Mouse (Mus musculus): ENCODE measurements around the gene Syne3. TPM values are rescaled to one million over a fixed set of nuclear protein-coding genes. Genes with fewer than 3 reads are reported as not detected.

Gene Syne3
- polyA plus RNA-seq, 1 experiment from 2014 or later: 0.38 TPM

DNA sequence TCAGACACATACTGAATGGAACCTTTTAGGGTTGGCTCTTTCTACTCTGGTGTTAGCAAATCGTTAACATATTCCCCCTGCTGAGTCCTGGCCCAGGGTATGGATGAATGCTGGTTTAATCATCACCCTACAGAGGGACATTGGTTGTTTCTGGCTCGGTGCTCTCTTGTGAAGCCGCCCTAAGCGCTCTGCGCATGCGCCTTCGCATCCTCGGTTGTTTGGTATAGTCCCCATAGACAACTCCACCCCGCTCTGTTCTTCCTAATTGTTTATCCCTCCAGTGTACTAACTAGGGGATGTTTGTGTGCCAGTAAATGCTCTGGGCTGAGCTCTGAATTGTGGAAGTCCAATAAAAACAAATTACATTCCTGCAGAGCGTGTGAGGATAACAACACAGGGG, 7.0 kb upstream of the Syne3 start:
- H3K27me3 ChIP-seq (replicated peaks; ENCODE audit: control insufficient read depth, insufficient read depth, low read length): no peaks in the 10 kb centered on the region
- H3K9me3 ChIP-seq (ENCODE audit: control insufficient read depth, low read length): no peaks in the 10 kb centered on the region
- no peak overlapping the region for H3K27ac ChIP-seq (ENCODE audit: low read depth, low read length)
- no peak overlapping the region for H3K4me3 ChIP-seq (ENCODE audit: low read length)
- no peak overlapping the region for H3K4me2 ChIP-seq (ENCODE audit: low read length)
- H3K4me1 ChIP-seq (ENCODE audit: control insufficient read depth, insufficient read depth, low read depth, low read length): no peaks in the 10 kb centered on the region; the same call in 1 of the 2 replicates
- H3K9ac ChIP-seq (ENCODE audit: low read depth, low read length): no peak overlapping the region
- 46% methylated on average over 10 of the region's 10 CpGs for WGBS
- no peaks in the 10 kb centered on the region for H3K36me3 ChIP-seq (ENCODE audit: control insufficient read depth, insufficient read depth, low read length)
- ATAC-seq: peak; percentile 74

DNA sequence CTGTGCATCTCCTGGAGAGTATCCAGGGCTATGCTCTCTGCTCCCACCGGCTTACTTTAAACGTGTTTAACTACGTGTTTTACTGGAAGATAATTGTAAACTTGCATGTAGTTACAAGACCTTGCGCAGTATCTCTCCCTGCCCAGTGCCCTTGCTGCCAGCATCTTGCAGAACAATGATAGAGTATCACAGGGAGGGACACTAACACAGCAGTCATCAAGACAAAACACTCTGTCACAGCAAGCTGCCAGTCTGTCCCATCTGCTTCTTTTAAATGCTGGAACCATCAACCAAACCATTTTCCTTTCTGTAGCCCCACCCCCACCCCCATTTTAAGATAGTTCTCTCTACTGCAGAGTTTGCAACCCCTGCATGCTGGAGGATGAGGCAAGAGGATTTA, 6.6 kb upstream of the Syne3 start:
- H3K27me3 ChIP-seq (replicated peaks; ENCODE audit: control insufficient read depth, insufficient read depth, low read length): no peaks in the 10 kb centered on the region
- no peaks in the 10 kb centered on the region; the same call in 1 of the 2 replicates for H3K4me1 ChIP-seq (ENCODE audit: control insufficient read depth, insufficient read depth, low read depth, low read length)
- H3K9me3 ChIP-seq (ENCODE audit: control insufficient read depth, low read length): no peaks in the 10 kb centered on the region
- no peaks in the 10 kb centered on the region for H3K36me3 ChIP-seq (ENCODE audit: control insufficient read depth, insufficient read depth, low read length)
- H3K9ac ChIP-seq (ENCODE audit: low read depth, low read length): no peak overlapping the region
- no peak overlapping the region for H3K4me3 ChIP-seq (ENCODE audit: low read length)
- 55% methylated on average over 4 of the region's 4 CpGs for WGBS
- H3K4me2 ChIP-seq (ENCODE audit: low read length): no peak overlapping the region
- H3K27ac ChIP-seq (ENCODE audit: low read depth, low read length): no peak overlapping the region
- ATAC-seq: peak; percentile 44

GRCm38 (mm10) chr12:105013065-105013464, 3.5 kb upstream of the Syne3 start:
- no peaks in the 10 kb centered on the region for H3K36me3 ChIP-seq (ENCODE audit: control insufficient read depth, insufficient read depth, low read length)
- H3K9ac ChIP-seq (ENCODE audit: low read depth, low read length): no peak overlapping the region
- H3K4me1 ChIP-seq (ENCODE audit: control insufficient read depth, insufficient read depth, low read depth, low read length): peaks cover 18% of the 10 kb centered on the region
- H3K4me3 ChIP-seq (ENCODE audit: low read length): no peak overlapping the region
- H3K27me3 ChIP-seq (replicated peaks; ENCODE audit: control insufficient read depth, insufficient read depth, low read length): peaks cover 11% of the 10 kb centered on the region
- no peak overlapping the region for H3K4me2 ChIP-seq (ENCODE audit: low read length)
- H3K9me3 ChIP-seq (ENCODE audit: control insufficient read depth, low read length): no peaks in the 10 kb centered on the region
- no peak overlapping the region for H3K27ac ChIP-seq (ENCODE audit: low read depth, low read length)
- WGBS: 48% methylated on average over 17 of the region's 17 CpGs
- ATAC-seq: no peak

DNA sequence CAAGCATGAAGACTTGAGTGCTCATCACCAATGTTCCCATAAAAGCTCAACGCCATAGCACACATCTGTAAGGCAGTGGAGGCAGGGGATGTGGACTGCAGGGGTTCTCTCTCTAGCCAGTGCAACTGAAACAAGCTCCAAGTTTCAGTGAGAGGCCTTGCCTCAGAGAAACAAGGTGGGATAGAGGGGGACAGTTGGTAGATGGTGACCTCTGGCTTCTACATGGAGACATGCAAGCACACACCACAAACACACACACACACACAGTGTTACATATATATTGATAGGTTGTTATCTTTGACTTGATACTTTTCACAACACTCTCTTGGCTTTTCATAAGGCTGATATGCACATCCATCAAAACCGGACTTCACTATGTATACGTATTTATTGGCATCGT, 2.7 kb upstream of the Syne3 start:
- H3K36me3 ChIP-seq (ENCODE audit: control insufficient read depth, insufficient read depth, low read length): no peaks in the 10 kb centered on the region
- no peak for ATAC-seq
- no peak overlapping the region for H3K9ac ChIP-seq (ENCODE audit: low read depth, low read length)
- WGBS: 93% methylated on average over 4 of the region's 4 CpGs
- H3K4me2 ChIP-seq (ENCODE audit: low read length): no peak overlapping the region
- H3K9me3 ChIP-seq (ENCODE audit: control insufficient read depth, low read length): no peaks in the 10 kb centered on the region
- no peak overlapping the region for H3K27ac ChIP-seq (ENCODE audit: low read depth, low read length)
- no peak overlapping the region for H3K4me3 ChIP-seq (ENCODE audit: low read length)
- H3K4me1 ChIP-seq (ENCODE audit: control insufficient read depth, insufficient read depth, low read depth, low read length): peaks cover 18% of the 10 kb centered on the region
- H3K27me3 ChIP-seq (replicated peaks; ENCODE audit: control insufficient read depth, insufficient read depth, low read length): peaks cover 13% of the 10 kb centered on the region

GRCm38 (mm10) chr12:105011589-105011988, 2.0 kb upstream of the Syne3 start:
- Histone ChIP-seq H3K27ac (ENCODE audit: low read depth, low read length) (no peak overlapping the region), H3K36me3 (ENCODE audit: control insufficient read depth, insufficient read depth, low read length) (no peaks in the 10 kb centered on the region), H3K4me2 (ENCODE audit: low read length) (no peak overlapping the region), H3K9ac (ENCODE audit: low read depth, low read length) (no peak overlapping the region), H3K4me3 (ENCODE audit: low read length) (no peak overlapping the region), H3K27me3 (replicated peaks; ENCODE audit: control insufficient read depth, insufficient read depth, low read length) (peaks cover 13% of the 10 kb centered on the region), H3K9me3 (ENCODE audit: control insufficient read depth, low read length) (no peaks in the 10 kb centered on the region), H3K4me1 (ENCODE audit: control insufficient read depth, insufficient read depth, low read depth, low read length) (peaks cover 18% of the 10 kb centered on the region)
- 90% methylated on average over 1 of the region's 1 CpGs for WGBS
- no peak for ATAC-seq

GRCm38 (mm10) chr12:105010213-105010790, 693 bp upstream of the Syne3 start:
- Histone ChIP-seq H3K9me3 (ENCODE audit: control insufficient read depth, low read length) (no peaks in the 10 kb centered on the region), H3K27me3 (replicated peaks; ENCODE audit: control insufficient read depth, insufficient read depth, low read length) (peaks cover 13% of the 10 kb centered on the region), H3K4me3 (ENCODE audit: low read length) (peak overlapping the region; percentile 63), H3K4me1 (ENCODE audit: control insufficient read depth, insufficient read depth, low read depth, low read length) (peaks cover 18% of the 10 kb centered on the region), H3K4me2 (ENCODE audit: low read length) (peak overlapping the region; percentile 98), H3K9ac (ENCODE audit: low read depth, low read length) (peak overlapping the region; percentile 71), H3K36me3 (ENCODE audit: control insufficient read depth, insufficient read depth, low read length) (no peaks in the 10 kb centered on the region), H3K27ac (ENCODE audit: low read depth, low read length) (no peak overlapping the region)
- 17% methylated on average over 9 of the region's 9 CpGs for WGBS
- ATAC-seq: peak; percentile 31; the same call in 1 of the 2 replicates

DNA sequence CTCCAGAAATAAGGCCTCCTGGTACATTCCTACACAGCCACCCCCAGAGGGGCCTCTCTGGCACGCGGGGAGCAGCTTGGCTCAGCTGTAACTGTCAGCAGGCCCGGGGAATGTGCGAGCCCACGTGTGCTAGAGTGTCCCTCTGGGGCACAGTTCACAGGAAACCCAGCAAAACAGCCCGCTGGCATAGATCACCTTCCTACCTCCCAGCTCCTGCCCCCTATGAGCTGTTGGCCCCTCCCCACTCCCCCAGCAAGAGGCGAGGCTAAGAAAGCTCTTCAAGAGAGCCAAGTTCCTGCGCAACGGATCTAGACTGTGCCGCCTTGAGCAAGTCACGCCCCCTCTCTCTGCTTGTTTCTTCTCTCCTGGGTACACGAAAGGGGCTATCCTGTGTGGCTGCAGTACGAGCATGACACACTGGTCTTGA, 844 bp downstream of the Syne3 start:
- peak overlapping the region; percentile 98 for H3K4me2 ChIP-seq (ENCODE audit: low read length)
- no peak overlapping the region for H3K9ac ChIP-seq (ENCODE audit: low read depth, low read length)
- peak overlapping the region; percentile 63 for H3K4me3 ChIP-seq (ENCODE audit: low read length)
- H3K36me3 ChIP-seq (ENCODE audit: control insufficient read depth, insufficient read depth, low read length): no peaks in the 10 kb centered on the region
- ATAC-seq: peak; percentile 49; the same call in 1 of the 2 replicates
- 1% methylated on average over 13 of the region's 13 CpGs for WGBS
- H3K4me1 ChIP-seq (ENCODE audit: control insufficient read depth, insufficient read depth, low read depth, low read length): peaks cover 18% of the 10 kb centered on the region
- peaks cover 13% of the 10 kb centered on the region for H3K27me3 ChIP-seq (replicated peaks; ENCODE audit: control insufficient read depth, insufficient read depth, low read length)
- H3K27ac ChIP-seq (ENCODE audit: low read depth, low read length): no peak overlapping the region
- no peaks in the 10 kb centered on the region for H3K9me3 ChIP-seq (ENCODE audit: control insufficient read depth, low read length)

DNA sequence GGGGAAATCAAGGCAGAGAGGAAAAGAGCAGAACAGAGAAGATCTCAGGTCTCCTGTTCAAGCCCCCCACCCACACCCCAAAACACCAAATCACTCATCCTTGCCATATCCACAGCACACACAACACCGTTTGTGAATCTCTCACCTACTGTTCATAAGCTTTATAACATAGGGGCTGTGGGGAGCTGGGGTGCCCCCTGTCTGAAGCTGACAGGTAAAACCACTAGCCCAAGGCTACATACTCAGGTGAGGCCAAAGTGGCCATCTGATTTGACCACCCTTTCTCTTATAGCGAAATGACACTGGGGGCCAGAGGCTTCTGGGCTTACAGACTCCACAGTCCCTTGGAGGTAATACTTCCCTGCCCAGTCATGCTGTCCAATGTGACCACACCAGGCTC, 1.5 kb downstream of the Syne3 start:
- WGBS: 74% methylated on average over 2 of the region's 2 CpGs
- H3K9ac ChIP-seq (ENCODE audit: low read depth, low read length): no peak overlapping the region
- H3K27ac ChIP-seq (ENCODE audit: low read depth, low read length): no peak overlapping the region
- H3K9me3 ChIP-seq (ENCODE audit: control insufficient read depth, low read length): no peaks in the 10 kb centered on the region
- no peak for ATAC-seq
- H3K4me3 ChIP-seq (ENCODE audit: low read length): no peak overlapping the region
- H3K36me3 ChIP-seq (ENCODE audit: control insufficient read depth, insufficient read depth, low read length): no peaks in the 10 kb centered on the region
- H3K4me2 ChIP-seq (ENCODE audit: low read length): no peak overlapping the region
- peaks cover 18% of the 10 kb centered on the region for H3K4me1 ChIP-seq (ENCODE audit: control insufficient read depth, insufficient read depth, low read depth, low read length)
- H3K27me3 ChIP-seq (replicated peaks; ENCODE audit: control insufficient read depth, insufficient read depth, low read length): peaks cover 13% of the 10 kb centered on the region

DNA sequence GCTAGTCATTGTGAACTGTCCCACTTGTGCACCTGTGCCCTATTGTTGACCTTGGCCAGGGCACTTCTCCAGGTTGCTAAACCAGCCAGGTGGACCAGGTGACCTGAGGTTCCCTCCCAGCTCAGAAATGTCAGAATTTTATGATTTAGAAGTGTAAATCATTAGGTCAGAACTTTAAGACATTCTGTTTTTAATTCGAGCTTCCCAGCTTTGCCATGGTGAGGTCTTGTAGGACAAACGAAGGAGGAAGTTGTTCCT, 4.0 kb downstream of the Syne3 start:
- H3K36me3 ChIP-seq (ENCODE audit: control insufficient read depth, insufficient read depth, low read length): no peaks in the 10 kb centered on the region
- H3K27ac ChIP-seq (ENCODE audit: low read depth, low read length): no peak overlapping the region
- peaks cover 13% of the 10 kb centered on the region for H3K27me3 ChIP-seq (replicated peaks; ENCODE audit: control insufficient read depth, insufficient read depth, low read length)
- H3K9ac ChIP-seq (ENCODE audit: low read depth, low read length): no peak overlapping the region
- 75% methylated on average over 2 of the region's 2 CpGs for WGBS
- no peak for ATAC-seq
- no peak overlapping the region for H3K4me3 ChIP-seq (ENCODE audit: low read length)
- no peak overlapping the region for H3K4me2 ChIP-seq (ENCODE audit: low read length)
- peaks cover 18% of the 10 kb centered on the region for H3K4me1 ChIP-seq (ENCODE audit: control insufficient read depth, insufficient read depth, low read depth, low read length)
- no peaks in the 10 kb centered on the region for H3K9me3 ChIP-seq (ENCODE audit: control insufficient read depth, low read length)

Measured in hindbrain, embryonic 16.5 days (tissue).